Mouse (Mus musculus): ENCODE data around the gene Tll2.

- no peak for TF ChIP-seq CTCF (IDR thresholded peaks at IDR 0.05; ENCODE audit: control insufficient read depth, insufficient read depth, insufficient read length)
- no peak for TF ChIP-seq MYOD1 (IDR thresholded peaks at IDR 0.05; ENCODE audit: control insufficient read depth, insufficient read length, low read depth)
- no peak for TF ChIP-seq FOSL1 (IDR thresholded peaks at IDR 0.05; ENCODE audit: insufficient read depth, low read length, poor library complexity, severe bottlenecking)
- no peak for TF ChIP-seq MAX (IDR thresholded peaks at IDR 0.05)
- TF ChIP-seq USF1 (IDR thresholded peaks at IDR 0.05; ENCODE audit: low read depth) = no peak
- TF ChIP-seq CEBPB (IDR thresholded peaks at IDR 0.05; ENCODE audit: low read depth) = no peak
- TF ChIP-seq MYOG (IDR thresholded peaks at IDR 0.05; ENCODE audit: control insufficient read depth, extremely low read depth, insufficient read length) = no peak
These were observed 29.3 kb downstream of the Tll2 start for GRCm38 (mm10) chr19:41177331-41177730.

All from C2C12 (cell line).